In genomic region chr10:8885630-8886527, GRCm38 (mm10) we compare ENCODE assay signal across 8 mouse cellular contexts. TPM values are rescaled to one million over a fixed set of nuclear protein-coding genes. Genes with fewer than 3 reads are reported as not detected.
A peak's percentile ranks its signal among the peaks of the same experiment; 100 is the strongest.
DNase-seq lines count a peak whose midpoint lies in the region; TF ChIP-seq lines count a peak whose summit lies in the region.

Gene Sash1, minus strand, starts transcription at chr10:8886070.

- intact Hi-C loops in gastrocnemius, postnatal 14 days (cut with DNase I; ENCODE audit: low total_unique reads), result no loop called here

- peak; percentile 54; the same call in 1 of the 2 replicates for TF ChIP-seq POLR2A in cortical plate, adult 2 months (IDR thresholded peaks at IDR 0.05; ENCODE audit: extremely low read depth, insufficient read depth, low read length)

- DNase-seq in adrenal gland, adult 18-20 months (ENCODE audit: low spot score in 2 of 2), result peak; percentile 81 to 86
- peak; percentile 87 for DNase-seq in gastrocnemius, postnatal 14 days
- DNase-seq in hindlimb bud, embryonic 11.5 days (ENCODE audit: extremely low spot score, low read depth, low spot score), result peak; percentile 73
- peak; percentile 66 to 67 for DNase-seq in left cerebral cortex, adult 8-10 months (ENCODE audit: low spot score in 2 of 2)
- peak; percentile 65 to 73 for DNase-seq in right cerebral cortex, adult 2 months (ENCODE audit: low spot score in 2 of 2)
- DNase-seq in urinary bladder, adult 2 months (ENCODE audit: low spot score), result peak; percentile 94

- H3K4me1 ChIP-seq in cortical plate, adult 2 months (ENCODE audit: control insufficient read depth, insufficient read depth, low read length), result no peaks in the 10 kb centered on the region

- under 1% methylated on average over 64 of the region's 80 CpGs for WGBS in macrophage (ENCODE audit: missing documents)

- peaks cover 4% of the 10 kb centered on the region; the same call in 1 of the 2 replicates for H3K36me3 ChIP-seq in macrophage (ENCODE audit: inconsistent target)

- H3K27ac ChIP-seq in cortical plate, adult 2 months (ENCODE audit: insufficient read depth, low read length), result peak within 1 kb of the TSS; percentile 83
- H3K27ac ChIP-seq in macrophage, result peak within 1 kb of the TSS; percentile 96

- H3K79me2 ChIP-seq in macrophage (ENCODE audit: inconsistent target), result peaks cover 56% of the 10 kb centered on the region

- peak within 1 kb of the TSS; percentile 41 for H3K4me3 ChIP-seq in cortical plate, adult 2 months (ENCODE audit: insufficient read depth, low read length)
- H3K4me3 ChIP-seq in macrophage (ENCODE audit: inconsistent target), result peak within 1 kb of the TSS; percentile 91

- no peak for TF ChIP-seq CTCF in cortical plate, adult 2 months (IDR thresholded peaks at IDR 0.05; ENCODE audit: extremely low read depth, insufficient read depth, low read length)

RNA-seq across cellular contexts. Expression of gene Sash1, which starts in this region (rescaled TPM):
- 10 to 100 TPM; 35.1 to 83.4 TPM for total RNA-seq in adrenal gland, adult 18-20 months (2021)
- polyA plus RNA-seq in cortical plate, adult 2 months (2012; rRNA removed), result 23.8 and 25.5 TPM in 2 replicates
- total RNA-seq in gastrocnemius, postnatal 14 days (2021), result 10 to 100 TPM; 28.0 to 32.1 TPM
- 10 to 100 TPM; 55.2 to 62.5 (median 57.8) TPM for total RNA-seq in left cerebral cortex, adult 8-10 months (2022)
- 1,000 to 10,000 TPM in 4 of 26 experiments, 100 to 1,000 TPM in 22; 448 to 1,370 (median 593) TPM for total RNA-seq in macrophage (2018; cell fraction: chromatin; rRNA removed)
- total RNA-seq in macrophage (2018; cell fraction: cytosol; rRNA removed), result 100 to 1,000 TPM; 123 to 274 (median 157) TPM
- total RNA-seq in macrophage (2018; cell fraction: nucleus; rRNA removed), result 100 to 1,000 TPM; 308 to 672 (median 443) TPM
- 73.7 to 118 TPM (median 76.8 TPM) in 3 replicates for polyA plus RNA-seq in macrophage (2018)
- 30.4 and 33.1 TPM in 2 replicates for polyA plus RNA-seq in urinary bladder, adult 2 months (2012; rRNA removed)

Comparison
In these comparisons a context has a peak if more than half of its experiments do, and no peak if none do; other contexts are left out.
1. Peak in every context shown above with its lines: DNase-seq, H3K4me3 ChIP-seq and H3K27ac ChIP-seq.